Mouse (Mus musculus) stomach, postnatal 0 days (tissue): ENCODE measurements around the gene Fxyd7.

ENCODE experiments used
- CTCF ChIP-seq: IDR thresholded peaks from 2 replicates; pipeline ENCODE4 v1.5.1; 2016; ENCODE audit warnings: antibody characterized with exemption, low read depth, mild to moderate bottlenecking, moderate library complexity
- EP300 ChIP-seq: optimal IDR thresholded peaks from 2 replicates; pipeline ENCODE3; 2016; ENCODE audit warnings: antibody characterized with exemption

- no peak for TF ChIP-seq CTCF
- TF ChIP-seq EP300: no peak
These were observed 17.7 kb downstream of the Fxyd7 start for GRCm38 (mm10) chr7:31033409-31034165.
